Mouse (Mus musculus): Measurements from ENCODE around the gene Gm10322.

The Gm10322 gene

DNA sequence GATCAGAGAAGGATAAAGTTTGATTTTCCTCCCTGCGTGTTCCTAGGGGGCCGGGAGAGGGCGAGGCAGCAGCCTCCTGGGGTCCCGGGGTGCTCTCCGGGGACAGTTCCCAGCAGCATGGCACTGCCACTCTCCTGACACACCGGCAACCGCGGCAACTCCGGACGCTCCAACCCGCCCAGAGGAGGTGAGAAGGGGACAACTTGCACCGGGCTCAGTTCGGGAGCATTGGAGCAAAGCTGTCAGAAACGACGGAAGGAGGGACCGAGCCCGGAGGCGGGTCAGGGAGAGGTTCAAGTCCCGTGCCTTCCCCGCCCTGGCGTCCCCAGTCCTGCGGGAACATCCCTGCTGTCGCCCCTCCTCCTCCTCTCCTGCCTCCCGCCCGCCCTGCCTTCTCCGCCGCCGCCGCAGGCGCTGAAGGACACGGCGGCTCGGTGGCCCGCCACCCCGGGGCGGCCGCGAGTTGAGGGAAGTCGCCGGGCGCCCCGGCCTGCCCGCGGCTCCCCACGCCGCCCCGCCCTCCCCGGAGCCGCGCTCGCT is at the start of gene Gm10322:
Gm10322 (plus strand) TSS at position 83 of the 540 bp plus-strand sequence.
- no peak for DNase-seq (ENCODE audit: low read depth, low spot score)

DNA sequence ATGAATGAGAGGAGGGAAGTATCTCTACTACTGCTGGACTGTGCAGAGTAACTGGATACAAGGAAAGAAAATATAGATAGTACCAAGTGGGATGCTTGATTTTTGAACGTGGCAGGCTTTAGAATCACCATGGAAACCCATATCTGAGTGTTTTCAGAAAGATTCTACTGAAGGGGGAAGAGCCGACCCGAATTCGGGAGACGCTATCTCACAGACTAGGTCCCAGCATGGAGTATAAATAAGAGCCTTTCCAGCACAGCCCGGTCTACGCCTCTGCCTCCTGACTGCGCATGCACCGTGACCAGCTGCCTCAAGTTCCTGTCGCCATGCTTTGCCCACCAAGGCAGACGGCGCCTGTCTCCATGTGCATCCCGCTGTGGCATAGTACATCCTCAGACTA is 48.9 kb upstream of the Gm10322 start:
- DNase-seq (ENCODE audit: low read depth, low spot score) = no peak

DNA sequence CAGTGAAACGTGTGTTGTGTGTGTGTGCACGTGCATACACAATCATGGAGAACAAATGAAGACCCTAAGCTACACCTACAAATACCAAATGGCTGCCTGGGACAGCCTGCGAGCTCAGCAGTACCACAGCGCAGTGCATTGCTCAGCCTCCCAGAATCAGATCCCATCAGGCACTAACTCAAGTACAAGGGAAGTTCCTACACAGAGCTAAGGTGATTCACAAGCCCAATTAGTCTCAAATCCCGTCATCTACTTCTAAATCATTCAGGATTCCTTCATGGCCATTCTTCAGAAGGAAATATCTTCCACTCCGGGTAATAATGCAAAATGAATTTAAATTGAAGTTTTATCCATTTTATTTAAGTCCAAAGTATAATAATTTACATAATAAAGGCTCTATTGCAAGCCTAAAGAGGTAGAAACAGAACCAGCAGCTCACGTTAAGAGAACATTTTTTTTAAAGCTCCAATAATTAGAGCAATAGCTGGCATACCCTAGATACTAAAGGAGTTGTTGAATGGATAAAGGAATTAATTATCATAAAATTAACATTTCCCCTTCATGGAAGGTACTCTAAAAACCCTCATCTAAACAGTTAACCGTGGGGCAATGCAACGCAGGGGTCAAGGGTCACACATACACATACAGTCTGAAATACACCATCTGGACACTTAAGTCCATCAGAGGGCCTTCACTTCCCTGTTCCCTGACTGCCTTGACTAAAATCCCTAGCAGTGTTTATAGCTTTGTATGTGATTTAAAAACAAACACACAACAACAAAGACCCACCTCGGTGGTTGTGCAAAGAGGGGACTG is 47.0 kb upstream of the Gm10322 start:
- DNase-seq (ENCODE audit: low read depth, low spot score) = no peak

DNA sequence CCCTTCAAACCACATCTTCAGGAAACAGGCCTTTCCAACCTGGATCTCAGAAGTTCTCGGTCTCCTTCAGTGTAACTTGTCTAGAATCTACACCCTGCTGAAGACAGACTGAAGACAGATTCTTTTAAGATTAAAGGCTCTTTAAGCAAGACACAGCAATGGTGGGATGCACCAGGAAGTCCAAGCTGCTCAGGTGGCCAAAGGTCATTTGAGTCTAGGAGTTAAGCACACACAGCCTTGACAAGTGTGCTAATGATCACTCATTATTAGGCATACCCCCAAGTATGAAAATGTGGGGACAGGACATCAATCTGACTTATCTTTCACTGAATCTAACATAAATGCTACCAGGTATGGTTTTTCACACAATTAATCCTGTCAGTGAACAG is 46.4 kb upstream of the Gm10322 start:
- DNase-seq (ENCODE audit: low read depth, low spot score) = no peak

DNA sequence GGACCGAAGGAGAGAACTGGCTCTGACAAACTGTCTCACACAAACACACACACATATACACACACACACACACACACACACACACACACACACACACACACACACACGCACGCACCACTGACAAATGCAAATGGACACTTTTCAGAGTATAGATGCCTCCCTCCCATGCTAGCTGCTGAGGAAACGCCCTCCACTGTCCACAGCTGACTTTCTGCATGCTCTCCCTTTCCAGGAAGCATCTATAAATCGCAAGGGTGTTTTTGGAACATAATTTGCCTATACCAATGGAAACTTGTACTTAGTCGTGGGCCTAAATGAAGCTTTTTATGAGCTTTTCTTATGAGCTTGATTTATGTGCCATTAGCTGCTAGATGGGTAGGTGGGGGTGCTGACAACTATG is 45.5 kb upstream of the Gm10322 start:
- DNase-seq (ENCODE audit: low read depth, low spot score) = peak; percentile 39

DNA sequence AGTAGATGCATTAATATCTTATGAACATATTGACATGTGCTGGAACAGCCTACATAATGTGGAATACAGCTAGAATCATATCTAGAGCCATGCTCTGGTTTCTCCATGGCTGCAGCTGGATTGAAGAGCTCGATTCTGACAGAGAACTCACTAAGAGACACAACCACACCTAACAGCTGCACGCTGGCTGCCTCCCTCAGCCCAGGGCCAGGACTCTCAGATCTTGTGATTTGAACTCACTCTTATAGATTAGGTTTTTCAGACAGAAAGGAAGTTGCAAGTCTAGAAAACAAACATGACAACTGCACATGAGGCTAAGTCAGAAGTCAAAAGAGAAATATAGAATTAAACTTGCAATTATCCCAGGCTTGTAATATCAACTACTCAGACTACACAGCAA is 45.1 kb upstream of the Gm10322 start:
- DNase-seq (ENCODE audit: low read depth, low spot score) = no peak

DNA sequence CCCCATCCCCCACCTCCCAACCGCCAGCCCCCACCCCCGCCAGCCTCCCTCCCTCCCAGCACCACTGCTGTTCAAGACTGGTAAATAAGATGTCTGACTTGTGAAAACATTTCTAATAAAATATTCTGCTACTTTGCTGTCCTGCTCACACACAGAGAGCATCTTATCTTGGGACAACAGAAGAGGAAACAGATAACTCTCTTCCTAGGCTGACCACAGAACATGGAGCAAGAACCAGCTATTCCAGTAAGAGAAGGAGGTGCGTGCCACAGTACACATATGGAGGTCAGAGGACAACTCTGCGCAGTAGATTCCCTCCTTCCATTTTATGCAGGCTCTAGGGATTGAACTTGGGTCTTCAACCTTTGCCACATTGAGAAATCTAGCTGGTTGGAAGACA is 44.6 kb upstream of the Gm10322 start:
- no peak for DNase-seq (ENCODE audit: low read depth, low spot score)

DNA sequence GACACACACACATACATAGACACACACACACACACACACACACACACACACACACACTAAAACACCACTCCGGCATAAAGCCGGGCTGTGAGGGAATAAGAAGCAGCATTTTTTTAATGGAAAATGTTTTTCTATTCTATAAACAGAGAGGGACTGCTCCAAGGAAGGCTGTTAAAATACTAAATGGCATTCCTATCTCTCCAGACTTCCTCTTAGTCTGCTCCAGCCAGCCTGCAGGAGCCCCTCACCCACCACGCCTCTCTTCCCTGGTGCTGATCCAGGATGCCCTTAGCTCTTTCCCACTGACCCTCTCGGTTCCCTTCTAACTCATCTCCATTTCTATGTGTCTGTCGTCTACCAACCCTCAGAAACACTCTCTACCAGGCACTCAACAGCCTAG is 43.9 kb upstream of the Gm10322 start:
- DNase-seq (ENCODE audit: low read depth, low spot score) = no peak

DNA sequence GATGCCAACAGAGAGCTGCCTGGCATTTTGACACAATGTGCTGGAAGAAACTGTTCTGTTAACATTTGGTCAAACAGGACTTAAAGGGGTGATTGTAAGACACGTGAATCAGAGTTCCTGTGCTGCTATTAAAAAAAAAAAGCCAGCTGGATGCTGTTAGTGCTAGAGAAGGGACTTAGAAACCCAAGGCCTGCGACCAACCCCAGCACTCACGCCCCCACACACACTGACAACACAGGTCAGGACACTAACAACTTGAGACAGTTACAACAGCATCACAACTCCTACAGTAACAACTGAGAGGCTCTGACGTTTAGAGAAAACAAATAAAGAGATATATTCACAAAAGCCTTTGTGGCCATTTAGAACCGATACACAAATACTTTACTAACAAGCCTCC is 39.6 kb upstream of the Gm10322 start:
- no peak for DNase-seq (ENCODE audit: low read depth, low spot score)

DNA sequence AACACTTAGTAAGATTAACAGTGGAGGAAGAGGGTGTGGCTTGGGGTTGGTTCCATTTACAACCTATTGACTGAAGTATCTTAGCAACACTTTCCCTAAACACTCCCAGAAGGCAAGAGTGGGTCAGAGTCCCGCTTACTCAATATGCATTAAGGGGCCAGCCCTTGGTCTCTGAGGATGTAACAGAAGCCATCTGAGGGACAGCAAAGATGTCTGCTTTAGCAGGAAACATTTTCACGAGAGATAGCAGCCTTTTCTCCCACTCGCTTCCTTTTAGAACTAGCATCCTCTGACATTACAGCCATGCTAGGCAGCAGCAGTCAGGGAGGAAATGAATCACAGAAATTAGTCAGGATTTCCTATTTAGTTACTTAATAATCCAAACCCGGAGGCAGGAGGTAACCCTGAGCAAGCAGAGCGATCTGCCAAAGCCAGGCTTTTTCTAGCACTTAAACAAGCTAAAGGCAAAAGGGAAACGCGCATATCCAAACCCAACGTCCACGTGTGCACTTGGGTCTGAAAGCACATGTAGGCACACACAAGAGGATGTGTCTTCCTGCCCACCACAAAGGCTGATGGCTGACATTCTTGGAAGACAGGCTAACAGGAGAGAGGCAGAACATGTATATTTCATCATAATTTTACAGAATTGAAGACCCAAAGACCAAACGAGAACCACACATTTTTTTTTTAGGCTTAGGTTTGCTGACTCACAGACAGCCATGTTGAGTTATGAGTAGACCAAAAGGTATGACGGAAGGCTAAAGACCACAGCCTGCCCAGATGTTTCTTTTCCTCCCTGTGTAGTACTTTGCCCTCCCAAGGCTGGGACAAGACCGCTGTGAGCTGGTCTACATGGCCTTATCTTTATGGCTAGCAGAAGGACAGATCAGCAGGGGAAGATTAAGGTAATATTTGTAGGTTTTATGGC is 37.7 kb upstream of the Gm10322 start:
- DNase-seq (ENCODE audit: low read depth, low spot score) = peak; percentile 80

DNA sequence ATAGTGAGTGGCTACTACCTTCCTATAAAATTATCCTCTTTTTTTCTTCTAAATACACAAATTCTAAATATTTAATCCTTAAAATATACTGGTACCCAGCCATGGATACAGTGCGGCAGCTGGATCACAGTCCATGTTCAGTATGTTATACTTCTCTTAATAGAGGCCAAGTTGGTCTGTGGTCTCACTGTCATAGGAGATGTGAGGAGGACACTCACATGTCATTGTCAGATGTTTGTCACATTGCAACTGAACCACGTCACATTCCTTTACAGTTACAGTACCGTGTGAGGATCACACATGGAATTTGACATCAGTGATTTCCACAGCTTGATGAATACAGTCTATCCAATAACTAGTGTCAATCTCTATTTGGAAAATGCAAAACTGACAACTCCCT is 36.2 kb upstream of the Gm10322 start:
- no peak for DNase-seq (ENCODE audit: low read depth, low spot score)

DNA sequence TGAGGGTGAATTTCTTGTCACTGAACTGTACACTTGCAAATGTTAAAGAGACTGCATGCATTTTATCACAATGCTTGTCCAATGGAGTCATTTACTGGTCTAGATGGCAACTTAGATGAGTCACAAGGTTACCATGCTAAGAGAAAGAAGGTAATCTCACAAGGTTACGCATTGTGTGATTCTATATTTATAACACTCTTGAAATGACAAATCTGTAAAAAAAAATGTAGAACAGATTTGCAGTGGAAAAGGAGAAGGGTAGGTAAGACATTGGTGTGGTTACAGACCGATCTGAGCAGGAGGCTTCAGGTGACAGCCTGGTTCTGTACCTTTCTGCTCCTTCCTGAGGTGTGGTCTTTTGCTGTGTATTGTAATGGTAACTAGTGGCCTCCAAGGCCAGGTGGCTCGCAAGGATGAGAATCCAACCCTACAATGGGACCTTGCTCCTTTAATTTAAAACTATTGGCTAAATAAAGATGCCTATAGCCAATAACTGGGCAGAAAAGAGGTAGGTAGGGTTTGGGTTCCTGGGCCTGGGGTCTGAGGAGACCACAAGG is 35.2 kb upstream of the Gm10322 start:
- DNase-seq (ENCODE audit: low read depth, low spot score) = no peak

DNA sequence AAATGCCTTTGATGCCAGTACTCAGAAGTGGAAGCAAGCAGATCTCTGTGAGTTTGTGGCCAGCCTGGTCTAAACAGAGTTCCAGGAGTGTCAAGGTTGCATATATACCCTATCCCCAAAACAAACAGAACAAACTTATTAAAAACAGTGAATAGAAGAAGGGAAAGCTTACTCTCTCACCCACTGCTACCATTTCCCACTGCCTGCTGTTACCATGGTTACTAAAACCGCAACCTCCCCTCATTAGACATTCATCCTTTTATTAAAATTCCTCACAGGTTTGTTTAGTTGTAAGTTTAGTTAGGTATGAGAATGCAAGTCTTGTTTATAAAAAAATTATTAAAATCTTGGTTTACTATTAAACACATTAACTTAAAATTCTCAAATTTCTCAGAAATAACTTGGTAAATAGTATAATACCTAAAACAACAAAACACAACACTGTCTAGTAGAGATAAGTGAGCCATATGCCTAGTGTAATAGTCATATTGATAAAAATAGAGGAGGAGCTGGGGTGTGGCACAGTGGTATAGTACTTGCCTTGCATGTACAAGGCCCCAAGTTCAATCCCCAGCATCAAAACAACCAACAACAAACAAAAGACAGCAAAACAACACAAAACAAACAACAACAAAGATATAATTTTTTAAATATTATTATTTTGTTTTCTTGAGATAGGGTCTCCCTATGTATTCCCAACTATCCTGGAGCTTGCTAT is 33.9 kb upstream of the Gm10322 start:
- DNase-seq (ENCODE audit: low read depth, low spot score) = no peak

DNA sequence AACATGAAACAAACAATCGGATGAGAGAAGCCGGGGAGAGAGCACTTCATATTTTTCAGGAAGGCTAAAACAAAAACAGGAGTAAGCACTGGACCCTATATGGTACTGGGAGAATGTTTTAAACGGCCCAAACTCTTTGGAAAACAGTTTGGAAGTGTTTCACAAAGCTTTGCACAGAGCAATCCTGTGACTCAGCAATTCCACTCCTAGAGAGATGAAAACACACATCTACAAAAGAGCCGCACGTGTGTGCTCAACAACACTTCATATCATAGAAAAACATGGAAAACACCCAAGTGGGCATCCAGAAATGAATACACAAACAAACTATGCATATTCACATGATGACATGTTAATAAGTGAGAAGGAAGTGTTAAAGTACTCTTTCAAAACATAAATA is 30.2 kb upstream of the Gm10322 start:
- no peak for DNase-seq (ENCODE audit: low read depth, low spot score)

DNA sequence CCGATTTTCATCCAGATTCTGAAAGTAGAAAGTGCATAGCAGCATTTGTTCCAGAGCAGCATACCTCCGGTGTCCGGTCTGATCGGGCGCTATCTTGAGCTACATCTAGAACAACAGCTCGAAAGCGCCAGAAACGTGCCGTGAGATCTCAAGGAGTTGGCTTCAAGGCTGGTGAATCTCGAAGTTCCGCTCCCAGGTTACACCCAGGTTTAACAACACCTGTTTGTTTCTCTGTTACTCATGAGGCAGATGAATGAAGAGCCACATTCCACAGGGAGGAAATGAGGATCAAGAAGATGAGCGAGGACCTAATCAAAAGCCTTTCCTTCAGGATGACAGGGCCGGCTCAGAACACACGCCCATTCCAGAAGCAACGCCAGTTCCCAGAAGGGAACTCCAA is 29.0 kb upstream of the Gm10322 start:
- DNase-seq (ENCODE audit: low read depth, low spot score) = no peak

DNA sequence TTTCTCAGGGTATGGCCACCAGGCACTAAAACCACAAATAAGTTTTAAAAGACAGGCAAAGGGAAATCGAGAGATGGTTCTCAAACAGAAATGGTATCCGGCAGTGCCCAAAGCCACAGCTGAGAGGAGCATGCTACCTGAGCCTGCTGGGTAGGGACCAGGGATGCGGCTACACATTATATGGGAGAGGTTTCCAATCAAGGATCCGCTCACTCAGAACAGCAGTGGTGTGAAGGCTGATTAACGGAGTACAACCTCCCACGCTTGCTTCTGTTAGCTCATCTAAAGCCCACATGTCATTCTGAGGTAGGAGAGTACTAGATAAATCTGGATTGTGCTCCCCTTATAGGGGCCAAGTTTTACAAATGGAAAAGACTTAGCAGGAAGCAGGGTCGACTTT is 27.7 kb upstream of the Gm10322 start:
- DNase-seq (ENCODE audit: low read depth, low spot score) = no peak

DNA sequence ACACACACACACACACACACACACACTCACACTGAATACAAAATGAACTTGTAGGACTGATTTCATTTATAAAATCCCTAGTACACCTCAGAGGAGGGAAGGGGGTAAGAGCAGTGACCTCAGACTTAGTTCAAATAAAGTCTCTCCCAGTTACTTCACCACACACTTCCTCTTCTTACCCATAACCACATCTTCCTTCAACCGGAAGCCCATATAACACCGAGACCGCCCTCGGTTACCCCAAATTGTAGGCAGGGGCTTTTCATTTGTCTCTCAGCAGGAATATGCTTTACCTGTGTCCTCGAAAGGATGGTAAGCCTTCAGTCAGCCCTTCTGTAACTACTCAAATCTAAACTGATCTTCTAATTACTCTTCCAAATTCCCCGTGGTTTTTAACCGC is 26.4 kb upstream of the Gm10322 start:
- DNase-seq (ENCODE audit: low read depth, low spot score) = peak; percentile 80

DNA sequence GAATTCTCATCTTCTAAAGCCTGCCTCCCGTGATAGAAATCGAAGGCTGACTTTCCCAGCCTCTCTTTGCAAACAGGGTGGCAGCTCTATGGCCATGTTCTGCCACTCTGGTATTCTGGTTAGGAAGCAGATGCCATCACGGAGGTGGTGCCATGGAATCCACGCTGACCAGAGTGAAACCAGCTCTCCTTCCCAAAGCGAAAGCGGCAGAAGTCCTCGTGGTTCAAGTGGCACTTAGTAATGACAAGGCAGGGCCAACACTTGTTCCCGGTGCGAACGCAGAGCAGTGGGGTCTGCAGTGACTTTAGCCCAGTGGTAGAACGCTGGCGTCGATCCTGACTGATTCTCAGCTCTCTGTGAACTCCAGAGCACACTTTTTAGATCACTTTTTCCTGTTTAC is 26.0 kb upstream of the Gm10322 start:
- DNase-seq (ENCODE audit: low read depth, low spot score) = peak; percentile 37

DNA sequence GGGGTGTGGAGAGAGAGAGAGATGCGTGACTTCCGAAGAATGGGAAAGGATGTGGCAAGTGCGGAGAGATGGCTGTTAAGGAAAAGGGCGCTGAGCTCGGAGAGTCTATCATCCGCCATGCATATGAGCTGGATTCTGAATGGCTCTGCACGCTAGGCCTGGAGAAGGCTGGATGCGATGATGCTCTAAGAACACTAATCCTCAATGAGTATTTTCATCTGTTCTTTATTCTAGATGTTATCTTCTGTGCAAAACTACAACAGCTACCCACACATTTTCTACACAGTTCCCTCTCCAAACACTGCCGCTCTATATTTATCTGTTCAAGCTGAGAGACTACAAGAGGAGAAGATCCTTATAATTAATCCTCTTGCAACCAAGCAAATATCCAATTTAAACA is 25.3 kb upstream of the Gm10322 start:
- DNase-seq (ENCODE audit: low read depth, low spot score) = no peak

DNA sequence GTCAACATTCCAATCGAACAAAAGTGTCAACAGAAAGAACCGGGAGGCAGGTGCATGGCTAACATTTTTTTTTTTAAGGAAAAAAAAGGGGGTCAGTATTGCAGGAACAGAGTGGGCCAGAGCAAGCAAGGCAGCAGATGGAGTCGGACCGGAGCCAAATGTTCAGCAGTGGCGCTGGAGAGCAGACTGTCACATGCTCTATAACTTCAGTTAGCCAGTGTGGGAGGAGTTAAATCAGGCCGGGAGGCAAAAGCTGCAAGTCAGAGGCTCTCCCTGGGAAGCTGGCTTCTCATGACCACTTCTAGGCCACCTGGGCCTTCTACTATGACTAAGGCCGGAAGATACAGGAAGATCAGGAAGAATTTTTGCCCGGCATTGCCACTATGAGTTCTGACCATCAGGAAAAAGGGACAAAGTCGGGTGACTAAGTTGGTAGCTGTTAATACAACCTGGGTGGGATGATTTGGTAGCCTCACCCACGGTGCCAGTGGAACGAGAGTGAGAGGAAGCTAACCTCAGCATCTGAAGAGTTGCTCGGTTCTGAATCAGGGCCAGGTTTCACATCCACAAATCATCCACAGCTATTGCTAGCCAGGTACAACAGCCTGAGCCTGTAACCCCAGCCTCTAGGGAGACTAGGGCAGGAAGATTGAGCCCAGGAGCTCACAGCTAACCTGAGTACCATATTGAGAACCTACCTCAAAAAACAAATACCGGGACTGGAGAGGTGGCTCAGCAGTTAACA is 21.9 kb upstream of the Gm10322 start:
- no peak for DNase-seq (ENCODE audit: low read depth, low spot score)

DNA sequence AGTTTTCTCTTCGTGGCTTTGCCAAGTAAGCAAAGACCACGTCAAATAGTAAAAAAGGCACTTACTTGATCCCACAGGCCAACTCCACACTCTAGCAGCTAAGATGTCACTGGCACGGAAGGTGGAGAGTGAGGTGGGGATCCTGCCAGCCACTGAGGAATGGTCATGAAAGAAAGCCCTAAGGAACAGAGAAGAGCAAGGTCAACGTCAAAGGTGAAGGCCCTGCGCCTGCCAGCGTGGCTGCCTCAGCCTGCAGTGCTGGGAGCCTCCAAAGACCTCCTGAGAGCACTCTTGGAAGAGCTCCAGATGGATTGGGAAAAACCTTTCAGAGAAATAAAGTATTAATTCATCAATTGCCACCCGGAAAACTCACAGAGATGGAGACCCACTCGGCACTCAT is 15.3 kb upstream of the Gm10322 start:
- no peak for DNase-seq (ENCODE audit: low read depth, low spot score)
